Mouse (Mus musculus): Measurements from ENCODE around the gene Ubxn1. TPM values are rescaled to one million over a fixed set of nuclear protein-coding genes. Genes with fewer than 3 reads are reported as not detected.

Gene Ubxn1
- total and polyA plus RNA-seq, 2 experiments from 2014 or later, result 67.7 to 158 TPM

DNA sequence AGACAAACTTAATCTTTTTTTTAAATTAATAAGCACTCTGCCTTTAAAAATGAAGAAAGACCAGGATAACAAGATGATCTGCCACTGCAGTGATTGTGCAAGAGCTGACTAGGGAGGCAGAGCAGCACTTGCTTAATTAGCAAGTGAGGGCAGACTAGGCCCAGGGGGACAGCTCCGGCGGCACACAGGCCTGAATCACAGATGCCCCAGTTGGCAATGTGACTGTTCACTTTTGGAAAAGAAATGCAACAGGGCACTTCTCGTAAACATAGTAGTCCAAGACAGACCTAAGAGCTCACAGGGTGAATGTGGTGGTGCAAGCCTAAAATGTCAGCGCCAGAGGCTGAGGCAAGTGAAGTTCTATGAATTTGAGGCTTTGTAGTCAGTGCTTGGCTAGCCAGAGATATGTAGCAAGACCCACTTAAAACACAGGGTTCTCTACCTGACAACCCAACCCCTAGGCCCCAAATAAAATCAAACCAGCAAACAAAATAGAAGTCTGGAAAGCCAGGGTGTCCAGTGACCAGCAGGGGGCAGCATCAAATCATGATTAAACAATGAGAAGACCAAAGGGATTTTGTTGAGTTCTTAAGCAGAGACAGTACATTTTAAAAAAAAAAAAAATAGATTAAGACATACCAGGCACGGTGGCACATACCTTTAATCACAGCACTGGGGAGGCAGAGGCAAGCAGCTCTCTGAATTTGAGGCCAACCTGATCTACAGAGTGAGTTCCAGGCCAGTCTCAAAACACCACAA, 26.7 kb upstream of the Ubxn1 start:
- Histone ChIP-seq H3K9me3 (ENCODE audit: low read length) (no peaks in the 10 kb centered on the region), H3K27me3 (ENCODE audit: insufficient read depth, low read length) (no peaks in the 10 kb centered on the region), H3K4me3 (ENCODE audit: low read length) (no peak overlapping the region), H3K36me3 (ENCODE audit: insufficient read depth, low read length) (peaks cover 35% of the 10 kb centered on the region), H3K27ac (no peak overlapping the region), H3K9ac (replicated peaks; ENCODE audit: low read length) (no peak overlapping the region), H3K4me2 (ENCODE audit: low read depth, low read length) (no peak overlapping the region), H3K4me1 (ENCODE audit: insufficient read depth, low read length) (peaks cover 8% of the 10 kb centered on the region)
- 55% methylated on average over 5 of the region's 5 CpGs for WGBS
- ATAC-seq (no peak), DNase-seq (ENCODE audit: low spot score) (peak; percentile 87)
- TF ChIP-seq CTCF (IDR thresholded peaks at IDR 0.05; ENCODE audit: low read depth), result peak; percentile 75

DNA sequence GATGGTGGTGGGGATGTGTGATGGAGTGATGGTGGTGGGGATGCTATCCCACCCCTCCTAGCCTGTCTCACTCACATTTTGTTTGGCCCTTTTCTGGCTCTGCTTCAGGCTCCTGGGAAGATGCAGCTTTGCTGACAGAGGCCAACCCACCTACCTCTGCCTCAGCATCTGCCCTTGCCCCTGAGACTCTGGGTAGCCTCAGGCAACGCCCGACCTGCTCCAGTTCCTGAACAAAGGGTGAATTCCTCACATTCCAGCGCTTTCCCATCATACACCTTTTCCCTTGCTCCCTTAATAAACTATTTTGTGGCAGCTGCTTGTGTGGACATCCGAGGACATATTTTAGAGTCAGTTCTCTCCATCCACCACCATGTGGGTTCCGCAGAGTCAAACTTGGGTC, 22.9 kb upstream of the Ubxn1 start:
- H3K4me3 ChIP-seq (ENCODE audit: low read length), result no peak overlapping the region
- H3K4me1 ChIP-seq (ENCODE audit: insufficient read depth, low read length), result no peaks in the 10 kb centered on the region
- no peaks in the 10 kb centered on the region for H3K27me3 ChIP-seq (ENCODE audit: insufficient read depth, low read length)
- H3K36me3 ChIP-seq (ENCODE audit: insufficient read depth, low read length), result peaks cover 35% of the 10 kb centered on the region
- H3K9ac ChIP-seq (replicated peaks; ENCODE audit: low read length), result no peak overlapping the region
- no peak for TF ChIP-seq CTCF (IDR thresholded peaks at IDR 0.05; ENCODE audit: low read depth)
- no peaks in the 10 kb centered on the region for H3K9me3 ChIP-seq (ENCODE audit: low read length)
- DNase-seq (ENCODE audit: low spot score) (no peak), ATAC-seq (no peak)
- H3K4me2 ChIP-seq (ENCODE audit: low read depth, low read length), result no peak overlapping the region
- WGBS, result 82% methylated on average over 5 of the region's 5 CpGs
- no peak overlapping the region for H3K27ac ChIP-seq

DNA sequence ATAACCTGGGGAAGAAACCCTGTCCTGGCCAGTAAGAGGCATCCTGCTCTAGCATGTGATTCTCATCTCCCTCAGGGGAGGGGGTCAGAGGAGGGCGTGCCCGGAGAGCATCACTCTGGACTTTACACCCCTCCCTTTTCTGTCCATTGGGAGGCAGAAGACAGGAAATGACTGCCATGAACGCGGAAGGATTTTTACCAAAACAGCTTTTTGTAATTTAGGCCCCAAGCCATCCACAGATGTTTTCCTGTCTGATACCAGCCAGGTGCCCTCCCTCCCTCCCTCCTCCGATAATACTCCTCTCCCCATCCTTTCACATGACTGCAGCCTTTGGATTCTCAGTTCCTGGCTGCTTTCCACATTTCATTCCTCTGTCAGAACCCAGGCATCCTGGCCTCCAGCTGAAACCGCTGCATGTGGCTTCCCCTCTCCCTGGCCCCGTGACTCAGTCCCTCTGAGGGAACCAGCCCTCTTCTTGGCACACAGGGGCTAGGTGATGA, 20.8 kb upstream of the Ubxn1 start, which contains the start of gene Lrrn4cl:
Gene Lrrn4cl, plus strand, starts transcription at position 367 of the 500 bp plus-strand sequence.
- Histone ChIP-seq H3K4me3 (ENCODE audit: low read length) (no peak within 1 kb of the TSS), H3K9ac (replicated peaks; ENCODE audit: low read length) (no peak within 1 kb of the TSS; the same call in 1 of the 2 replicates), H3K36me3 (ENCODE audit: insufficient read depth, low read length) (peaks cover 32% of the 10 kb centered on the region), H3K9me3 (ENCODE audit: low read length) (no peaks in the 10 kb centered on the region), H3K27ac (no peak within 1 kb of the TSS), H3K4me2 (ENCODE audit: low read depth, low read length) (no peak within 1 kb of the TSS), H3K27me3 (ENCODE audit: insufficient read depth, low read length) (no peaks in the 10 kb centered on the region), H3K4me1 (ENCODE audit: insufficient read depth, low read length) (no peaks in the 10 kb centered on the region)
- ATAC-seq (peak; percentile 80), DNase-seq (ENCODE audit: low spot score) (peak; percentile 56)
- peak; percentile 14; the same call in 1 of the 2 replicates for TF ChIP-seq CTCF (IDR thresholded peaks at IDR 0.05; ENCODE audit: low read depth)
- WGBS, result 20% methylated on average over 7 of the region's 7 CpGs

DNA sequence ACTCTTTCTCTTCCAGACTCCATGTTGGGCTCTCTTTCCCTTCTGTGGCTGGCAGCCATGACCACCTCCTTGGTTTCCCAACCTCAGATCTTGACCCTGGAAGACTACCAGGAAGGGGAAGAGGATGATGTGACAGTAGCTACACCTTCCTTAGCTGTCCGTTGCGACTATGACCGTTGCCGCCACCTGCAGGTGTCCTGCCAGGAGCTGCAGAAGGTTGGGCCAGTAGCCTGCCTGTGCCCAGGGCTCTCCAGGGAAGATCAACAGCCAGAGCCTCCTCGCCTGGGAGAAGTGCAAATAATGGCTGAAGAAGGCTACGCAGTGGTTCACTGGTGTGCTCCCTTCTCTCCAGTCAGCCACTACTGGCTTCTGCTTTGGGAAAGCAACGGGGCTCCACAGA, 19.7 kb upstream of the Ubxn1 start:
- DNase-seq (ENCODE audit: low spot score), result no peak
- no peak overlapping the region for H3K9ac ChIP-seq (replicated peaks; ENCODE audit: low read length)
- no peak for TF ChIP-seq CTCF (IDR thresholded peaks at IDR 0.05; ENCODE audit: low read depth)
- no peak overlapping the region for H3K27ac ChIP-seq
- no peak overlapping the region for H3K4me2 ChIP-seq (ENCODE audit: low read depth, low read length)
- H3K4me1 ChIP-seq (ENCODE audit: insufficient read depth, low read length), result no peaks in the 10 kb centered on the region
- no peak overlapping the region for H3K4me3 ChIP-seq (ENCODE audit: low read length)
- ATAC-seq, result no peak
- H3K9me3 ChIP-seq (ENCODE audit: low read length), result no peaks in the 10 kb centered on the region
- H3K27me3 ChIP-seq (ENCODE audit: insufficient read depth, low read length), result no peaks in the 10 kb centered on the region
- H3K36me3 ChIP-seq (ENCODE audit: insufficient read depth, low read length), result peaks cover 20% of the 10 kb centered on the region
- WGBS, result 51% methylated on average over 7 of the region's 7 CpGs

DNA sequence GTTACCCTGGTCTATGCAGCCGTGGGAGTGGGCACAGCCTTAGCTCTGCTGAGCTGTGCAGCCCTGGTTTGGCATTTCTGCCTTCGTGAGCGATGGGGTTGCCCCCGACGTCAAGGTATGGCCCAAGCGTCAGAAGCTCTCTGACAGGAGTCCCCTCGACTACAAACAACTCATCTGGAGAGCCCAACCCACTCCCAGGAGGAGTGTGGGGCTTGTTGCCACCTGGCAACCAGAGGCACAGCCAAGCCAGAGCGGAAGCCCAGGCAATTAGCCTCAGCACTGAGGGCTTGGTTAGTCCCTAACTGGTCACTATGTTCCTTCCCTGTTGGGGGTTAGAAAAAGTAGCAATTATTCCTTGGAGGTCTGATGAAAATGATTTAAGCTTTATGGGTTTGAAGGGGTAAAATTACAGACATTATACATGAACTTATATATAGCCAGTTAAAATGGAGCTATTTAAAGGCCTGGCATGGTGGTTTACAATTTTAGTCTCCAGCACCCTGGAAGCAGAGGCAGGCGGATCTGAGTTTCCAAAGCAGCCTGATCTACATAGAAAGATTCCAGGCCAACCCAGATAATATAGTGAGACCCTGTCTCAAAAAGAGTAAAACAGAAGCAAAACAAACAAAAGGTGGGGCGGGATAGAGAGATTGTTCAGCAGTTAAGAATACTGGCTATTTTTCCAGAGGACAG, 18.9 kb upstream of the Ubxn1 start:
- Histone ChIP-seq H3K9ac (replicated peaks; ENCODE audit: low read length) (no peak overlapping the region), H3K4me1 (ENCODE audit: insufficient read depth, low read length) (no peaks in the 10 kb centered on the region), H3K36me3 (ENCODE audit: insufficient read depth, low read length) (peaks cover 13% of the 10 kb centered on the region; the same call in 1 of the 2 replicates), H3K4me2 (ENCODE audit: low read depth, low read length) (no peak overlapping the region), H3K27me3 (ENCODE audit: insufficient read depth, low read length) (no peaks in the 10 kb centered on the region), H3K4me3 (ENCODE audit: low read length) (no peak overlapping the region), H3K27ac (no peak overlapping the region), H3K9me3 (ENCODE audit: low read length) (no peaks in the 10 kb centered on the region)
- no peak for TF ChIP-seq CTCF (IDR thresholded peaks at IDR 0.05; ENCODE audit: low read depth)
- DNase-seq (ENCODE audit: low spot score), result no peak
- 66% methylated on average over 10 of the region's 10 CpGs for WGBS
- ATAC-seq, result no peak

DNA sequence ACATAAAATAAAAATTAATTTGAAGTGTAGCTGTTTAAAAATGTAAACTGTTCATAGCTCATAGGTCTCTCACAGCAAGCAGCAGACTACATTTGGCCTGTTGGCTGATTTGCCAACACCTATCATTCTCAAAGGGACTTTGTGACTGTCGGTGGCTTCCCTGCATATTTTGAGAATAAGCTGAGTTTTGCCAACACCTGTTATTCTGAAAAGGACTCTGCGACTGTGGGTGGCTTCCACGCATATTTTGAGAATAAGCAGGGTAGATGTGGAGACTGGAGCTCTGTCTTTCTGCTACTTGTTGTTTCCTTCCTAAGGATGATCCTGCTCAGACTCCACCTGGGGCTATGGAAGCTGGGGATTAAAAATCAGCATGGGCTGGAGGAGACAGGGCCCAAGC, 18.2 kb upstream of the Ubxn1 start:
- Histone ChIP-seq H3K36me3 (ENCODE audit: insufficient read depth, low read length) (peaks cover 9% of the 10 kb centered on the region; the same call in 1 of the 2 replicates), H3K4me1 (ENCODE audit: insufficient read depth, low read length) (no peaks in the 10 kb centered on the region), H3K9me3 (ENCODE audit: low read length) (no peaks in the 10 kb centered on the region), H3K27ac (no peak overlapping the region), H3K9ac (replicated peaks; ENCODE audit: low read length) (no peak overlapping the region), H3K27me3 (ENCODE audit: insufficient read depth, low read length) (no peaks in the 10 kb centered on the region), H3K4me2 (ENCODE audit: low read depth, low read length) (no peak overlapping the region), H3K4me3 (ENCODE audit: low read length) (no peak overlapping the region)
- ATAC-seq, result no peak
- DNase-seq (ENCODE audit: low spot score), result no peak
- no peak for TF ChIP-seq CTCF (IDR thresholded peaks at IDR 0.05; ENCODE audit: low read depth)
- 77% methylated on average over 3 of the region's 3 CpGs for WGBS

All from hindbrain, postnatal 0 days (tissue).